Mouse (Mus musculus) E14TG2a.4 (cell line): Measurements from ENCODE around the gene Mef2d.

Experiments used
- CTCF ChIP-seq: conservative IDR thresholded peaks from 2 replicates; pipeline ENCODE4 v1.5.1; 2014; ENCODE audit warnings: low read length
- NANOG ChIP-seq: IDR thresholded peaks from 2 replicates; pipeline ENCODE4 v1.6.1; 2014; ENCODE audit warnings: borderline replicate concordance, low read length, mixed read lengths
- POU5F1 ChIP-seq: IDR thresholded peaks from 2 replicates; pipeline ENCODE4 v1.6.1; 2014; ENCODE audit warnings: low read length, borderline replicate concordance

DNA sequence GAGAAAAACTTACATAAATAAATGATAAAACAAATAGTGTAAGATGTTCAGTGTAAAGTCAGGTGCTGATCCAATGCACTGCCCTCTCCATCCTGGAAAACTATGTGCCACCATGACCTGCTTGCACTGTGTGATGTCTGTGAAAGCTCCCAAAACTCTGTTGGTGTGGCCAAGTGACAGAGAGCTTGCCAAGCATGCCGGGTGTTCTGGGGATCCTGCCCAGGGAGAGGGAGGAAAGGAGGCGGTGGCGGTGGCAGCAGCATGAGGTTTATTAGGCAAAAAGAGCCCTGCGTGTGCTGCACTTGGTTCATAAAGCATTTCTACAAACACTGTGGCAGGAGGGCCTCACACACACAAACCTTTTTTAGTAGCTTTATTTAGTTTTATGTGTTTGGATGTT, 39.2 kb downstream of the Mef2d start:
- no peak for TF ChIP-seq CTCF
- no peak for TF ChIP-seq NANOG
- no peak for TF ChIP-seq POU5F1
